In genomic region chr2:132143943-132144927, GRCm38 (mm10) we compare ENCODE assay signal across 8 mouse cellular contexts. TPM values are rescaled to one million over a fixed set of nuclear protein-coding genes. Genes with fewer than 3 reads are reported as not detected.
A peak's percentile ranks its signal among the peaks of the same experiment; 100 is the strongest.
DNase-seq lines count a peak whose midpoint lies in the region; ATAC-seq and TF ChIP-seq lines count a peak whose summit lies in the region.

No protein-coding gene starts in this region.

- no peak for TF ChIP-seq CTCF in CH12.LX (conservative IDR thresholded peaks at IDR 0.05 in 1 of 2, IDR thresholded peaks at IDR 0.05 in 1 of 2; ENCODE audit: low read depth in 2 of 2, low read length in 2 of 2)

- H3K9ac ChIP-seq in CH12.LX (ENCODE audit: insufficient read depth, low read depth) = peak overlapping the region; percentile 73
- H3K9ac ChIP-seq in heart, embryonic 13.5 days = peak overlapping the region; percentile 95
- peak overlapping the region; percentile 62 for H3K9ac ChIP-seq in limb, embryonic 11.5 days (ENCODE audit: low read length)

- 3% methylated on average over 65 of the region's 66 CpGs for WGBS in heart, embryonic 13.5 days
- 1% methylated on average over 40 of the region's 66 CpGs for WGBS in limb, embryonic 11.5 days

- no peak for TF ChIP-seq POLR2A in CH12.LX (IDR thresholded peaks at IDR 0.05; ENCODE audit: low read depth, low read length)

- peaks cover 6% of the 10 kb centered on the region; the same call in 1 of the 2 replicates for H3K79me2 ChIP-seq in CH12.LX (replicated peaks; ENCODE audit: control insufficient read depth, extremely low read depth, insufficient read depth, poor library complexity, severe bottlenecking)

- TF ChIP-seq RAD21 in CH12.LX (IDR thresholded peaks at IDR 0.05; ENCODE audit: low read depth, low read length) = no peak

- in situ Hi-C loops in CH12.LX (cut with MboI; ENCODE audit: low pct_ligation_motif_present, low pct_unique_long_range_greater_than_20kb, low sequenced_read_pairs) = loop anchor here (25.0 kb wide), 1 partner anchor 343 kb away; no protein-coding TSS in a partner anchor

- peaks cover 6 to 38% of the 10 kb centered on the region in 2 experiments for H3K4me1 ChIP-seq in CH12.LX (ENCODE audit: control insufficient read depth in 1 of 2, insufficient read depth in 2 of 2)
- H3K4me1 ChIP-seq in heart, embryonic 13.5 days = peaks cover 44% of the 10 kb centered on the region
- peaks cover 9% of the 10 kb centered on the region; the same call in 1 of the 2 replicates for H3K4me1 ChIP-seq in limb, embryonic 11.5 days (ENCODE audit: control insufficient read depth, insufficient read depth, low read length)

- peak; percentile 35 for ATAC-seq in heart, embryonic 13.5 days (ENCODE audit: extremely low read depth, insufficient number of reproducible peaks, low FRiP score, low TSS enrichment)
- ATAC-seq in limb, embryonic 11.5 days (ENCODE audit: insufficient number of reproducible peaks, low FRiP score, low TSS enrichment, low read depth) = peak; percentile 15; the same call in 1 of the 2 replicates
- no peak for ATAC-seq in megakaryocyte-erythroid progenitor cell, adult 5-6 weeks (replicated peaks; ENCODE audit: low FRiP score, low TSS enrichment, poor library complexity, severe bottlenecking)

- peak overlapping the region; percentile 67 to 93 (median 92) for H3K4me3 ChIP-seq in CH12.LX (replicated peaks in 1 of 3; ENCODE audit: low read depth in 2 of 3, low read length in 2 of 3, poor library complexity in 1 of 3)
- peak overlapping the region; percentile 96 for H3K4me3 ChIP-seq in heart, embryonic 13.5 days
- H3K4me3 ChIP-seq in limb, embryonic 11.5 days (ENCODE audit: low read depth, low read length) = peak overlapping the region; percentile 82

- peaks cover 0 to 15% of the 10 kb centered on the region in 2 experiments for H3K36me3 ChIP-seq in CH12.LX (replicated peaks in 1 of 2; ENCODE audit: control insufficient read depth in 1 of 2, insufficient read depth in 1 of 2, low read length in 1 of 2)
- peaks cover 6% of the 10 kb centered on the region for H3K36me3 ChIP-seq in heart, embryonic 13.5 days
- no peaks in the 10 kb centered on the region for H3K36me3 ChIP-seq in limb, embryonic 11.5 days (ENCODE audit: control insufficient read depth, insufficient read depth, low read length)

- no peak overlapping the region for H3K27ac ChIP-seq in CH12.LX (ENCODE audit: insufficient read depth, low read depth)
- peak overlapping the region; percentile 28; the same call in 1 of the 2 replicates for H3K27ac ChIP-seq in heart, embryonic 13.5 days (replicated peaks)
- no peak overlapping the region for H3K27ac ChIP-seq in limb, embryonic 11.5 days (replicated peaks; ENCODE audit: low read depth, low read length)

- peak overlapping the region; percentile 68 for H3K4me2 ChIP-seq in CH12.LX (ENCODE audit: insufficient read depth, low read depth, poor library complexity, severe bottlenecking)
- peak overlapping the region; percentile 98 for H3K4me2 ChIP-seq in heart, embryonic 13.5 days
- peak overlapping the region; percentile 88 for H3K4me2 ChIP-seq in limb, embryonic 11.5 days (ENCODE audit: low read depth, severe bottlenecking)

- H3K9me3 ChIP-seq in CH12.LX (replicated peaks; ENCODE audit: low read length) = no peaks in the 10 kb centered on the region
- H3K9me3 ChIP-seq in heart, embryonic 13.5 days = no peaks in the 10 kb centered on the region
- no peaks in the 10 kb centered on the region for H3K9me3 ChIP-seq in limb, embryonic 11.5 days (ENCODE audit: control insufficient read depth, low read length)

- H3K27me3 ChIP-seq in CH12.LX (replicated peaks) = no peaks in the 10 kb centered on the region
- H3K27me3 ChIP-seq in heart, embryonic 13.5 days (replicated peaks) = no peaks in the 10 kb centered on the region; the same call in 1 of the 2 replicates
- H3K27me3 ChIP-seq in limb, embryonic 11.5 days (ENCODE audit: control insufficient read depth, insufficient read depth, low read length) = 0 out of 2 replicates have a peak, but pooled peaks cover 8% of the 10 kb centered on the region

- dilution Hi-C loops in CH12.LX (cut with MboI; ENCODE audit: extremely low pct_ligation_motif_present, extremely low pct_unique_long_range_greater_than_20kb, low sequenced_read_pairs) = no loop called here

- no peak for TF ChIP-seq EP300 in CH12.LX (IDR thresholded peaks at IDR 0.05; ENCODE audit: low read length)

- peak; percentile 26 for DNase-seq in adrenal gland, postnatal 10 days
- no peak for DNase-seq in adrenal gland, postnatal 4 days (ENCODE audit: low spot score in 2 of 2)
- DNase-seq in CH12.LX (ENCODE audit: extremely low read depth) = peak; percentile 6
- DNase-seq in cerebellum, postnatal 10 days = peak; percentile 66 to 71
- peak; percentile 61 for DNase-seq in limb, embryonic 11.5 days (ENCODE audit: low spot score)
- peak; percentile 42 for DNase-seq in naive thymus-derived CD4-positive, alpha-beta T cell, adult 2 months (ENCODE audit: low read depth)

TF ChIP-seq in CH12.LX, 34 proteins besides CTCF, POLR2A, EP300 and RAD21:
- no peak for TF ChIP-seq SMC3 (IDR thresholded peaks at IDR 0.05; ENCODE audit: low read depth, low read length)
- no peak for TF ChIP-seq ZC3H11A (IDR thresholded peaks at IDR 0.05; ENCODE audit: low read depth, low read length)
- no peak for TF ChIP-seq MAX (IDR thresholded peaks at IDR 0.05; ENCODE audit: low read length)
- TF ChIP-seq BHLHE40 (IDR thresholded peaks at IDR 0.05; ENCODE audit: low read depth, low read length) = no peak
- TF ChIP-seq IRF4 (IDR thresholded peaks at IDR 0.05; ENCODE audit: low read depth, low read length) = no peak
- TF ChIP-seq USF2 (conservative IDR thresholded peaks at IDR 0.05; ENCODE audit: low read depth, low read length) = no peak
- no peak for TF ChIP-seq ELF1 (IDR thresholded peaks at IDR 0.05; ENCODE audit: low read depth, low read length)
- TF ChIP-seq NELFE (IDR thresholded peaks at IDR 0.05; ENCODE audit: low read depth, low read length) = no peak
- TF ChIP-seq ETS1 (conservative IDR thresholded peaks at IDR 0.05; ENCODE audit: low read depth, low read length) = no peak
- TF ChIP-seq PAX5 (IDR thresholded peaks at IDR 0.05; ENCODE audit: low read length) = no peak
- TF ChIP-seq CHD2 (IDR thresholded peaks at IDR 0.05; ENCODE audit: low read length) = no peak
- no peak for TF ChIP-seq SIN3A (IDR thresholded peaks at IDR 0.05; ENCODE audit: low read length)
- TF ChIP-seq E2F4 (IDR thresholded peaks at IDR 0.05; ENCODE audit: insufficient replicate concordance, low read depth, low read length) = no peak
- TF ChIP-seq KAT2A (IDR thresholded peaks at IDR 0.05; ENCODE audit: insufficient replicate concordance, low read length) = no peak
- TF ChIP-seq MAZ (IDR thresholded peaks at IDR 0.05; ENCODE audit: low read depth, low read length) = no peak
- TF ChIP-seq JUN (IDR thresholded peaks at IDR 0.05; ENCODE audit: insufficient read depth, low read depth, low read length) = no peak
- no peak for TF ChIP-seq UBTF (IDR thresholded peaks at IDR 0.05; ENCODE audit: low read depth, low read length)
- TF ChIP-seq USF1 (IDR thresholded peaks at IDR 0.05; ENCODE audit: low read depth, low read length) = no peak; the same call in 1 of the 2 replicates

RNA-seq across cellular contexts. Expression of gene Slc23a2, which starts 0.7 kb away (rescaled TPM):
- total RNA-seq in adrenal gland, postnatal 10 days (2021) = 10 to 100 TPM; 36.6 to 66.0 TPM
- 10 to 100 TPM; 60.4 to 67.4 TPM for total RNA-seq in adrenal gland, postnatal 4 days (2021)
- total RNA-seq in CH12.LX (2012; rRNA removed) (11.8 and 13.4 TPM in 2 replicates), CH12.LX (2014; rRNA removed) (10.6 and 11.0 TPM in 2 replicates)
- 20.3 and 21.7 TPM in 2 replicates for polyA plus RNA-seq in CH12.LX (2012; ENCODE audit: insufficient read length, low read depth)
- polyA plus RNA-seq in heart, embryonic 13.5 days (2015; fragmentation: Nextera tagmentation; extraction: Ambion mirVana) = 8.7 and 9.2 TPM in 2 replicates
- polyA plus RNA-seq in limb, embryonic 11.5 days (2014; fragmentation: Nextera tagmentation; extraction: Ambion mirVana) = 9.7 and 12.0 TPM in 2 replicates
- total RNA-seq in megakaryocyte-erythroid progenitor cell, adult 5-6 weeks (2014; fragmentation: Nextera tagmentation) = 7.1 and 9.3 TPM in 2 replicates
- total RNA-seq in megakaryocyte-erythroid progenitor cell, adult 5-6 weeks (2017) = 5.5 and 7.3 TPM in 2 replicates

Comparison
In these comparisons a context has a peak if more than half of its experiments do, and no peak if none do; other contexts are left out.
1. DNase-seq: peak in adrenal gland, postnatal 10 days (single experiment), CH12.LX (single experiment), cerebellum, postnatal 10 days (2 of 2), limb, embryonic 11.5 days (single experiment) and naive thymus-derived CD4-positive, alpha-beta T cell, adult 2 months (single experiment); none in adrenal gland, postnatal 4 days (0 of 2).
2. Peak in every context shown above with its lines, with median percentiles within 50 percentile points of each other: H3K4me2 ChIP-seq, H3K4me3 ChIP-seq and H3K9ac ChIP-seq.